Mouse (Mus musculus) erythroid progenitor cell, adult 5-6 weeks (primary cell): ENCODE results near the gene Psen2. TPM values are rescaled to one million over a fixed set of nuclear protein-coding genes. Genes with fewer than 3 reads are reported as not detected.

ENCODE experiments used
- ATAC-seq: replicated peaks from 2 replicates; pipeline ENCODE4 v1.8.0; 2016; ENCODE audit warnings: moderate number of reproducible peaks, mild to moderate bottlenecking, moderate TSS enrichment, inconsistent platforms; ENCODE audit not compliant: poor library complexity, low FRiP score, severe bottlenecking
- total RNA-seq, 2 experiments: library from RNA; stranded (forward) in 1 of 2; stranded (reverse) in 1 of 2; fragments of 150-400 nt in 1 of 2; fragments of 186-747, 209-891 nt in 1 of 2; gene quantifications; 2 replicates each; pipeline versions ENCODE4 v1.2.3 to v1.2.4; 2015 to 2017; ENCODE audit warnings: low replicate concordance in 2 of 2

The Psen2 gene
- total RNA-seq, 2 experiments from 2014 or later, result 4.2 to 5.9 TPM

DNA sequence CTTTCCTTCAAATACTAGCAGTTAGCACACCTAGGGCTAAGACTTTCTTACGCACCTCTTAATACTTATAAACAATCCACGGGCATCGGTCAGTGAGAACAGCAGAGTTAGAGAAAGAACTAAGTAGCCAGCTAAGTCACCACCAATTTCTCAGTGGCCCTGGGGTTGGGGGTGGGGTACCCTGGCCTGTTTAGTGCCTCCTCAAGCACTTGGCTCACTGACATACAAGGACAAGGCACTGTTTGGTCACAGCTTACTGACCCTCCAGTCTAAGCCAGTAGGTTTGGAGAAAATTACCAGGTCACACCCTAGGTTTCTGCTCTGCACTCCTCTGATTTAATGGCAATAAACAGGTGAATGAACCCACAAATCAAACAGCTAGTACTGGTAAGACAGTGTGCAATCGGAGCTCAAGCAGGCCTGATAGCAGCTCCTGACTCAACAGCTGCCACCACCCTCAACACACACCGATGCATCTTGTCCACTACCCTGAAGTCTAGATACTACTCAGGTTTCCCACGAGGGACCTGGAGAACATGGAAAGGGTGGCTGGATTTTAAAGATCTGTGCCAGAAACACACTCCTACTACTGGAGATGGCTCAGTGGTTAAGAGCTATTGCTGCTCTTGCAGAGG lies 79.6 kb downstream of the Psen2 start:
- no peak for ATAC-seq

DNA sequence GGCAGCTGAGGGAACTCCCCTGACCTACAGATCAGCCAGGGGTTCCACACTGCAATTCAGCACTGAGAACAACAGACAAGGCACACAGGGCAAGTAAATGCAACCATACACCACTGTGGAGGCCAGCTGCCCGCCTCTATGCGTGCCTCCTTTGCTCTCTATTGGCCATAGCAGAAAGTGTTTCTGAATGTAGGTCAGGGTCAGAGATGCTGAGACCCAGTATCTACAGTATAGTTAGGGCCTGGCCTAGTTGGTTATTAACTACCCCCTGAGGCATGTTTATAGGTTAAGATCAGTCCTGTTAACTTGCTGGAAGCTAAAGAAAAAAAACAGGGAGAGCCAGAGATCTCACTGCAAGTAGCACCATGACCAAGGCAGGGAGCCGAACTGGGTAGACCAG lies 80.5 kb downstream of the Psen2 start:
- ATAC-seq, result no peak

DNA sequence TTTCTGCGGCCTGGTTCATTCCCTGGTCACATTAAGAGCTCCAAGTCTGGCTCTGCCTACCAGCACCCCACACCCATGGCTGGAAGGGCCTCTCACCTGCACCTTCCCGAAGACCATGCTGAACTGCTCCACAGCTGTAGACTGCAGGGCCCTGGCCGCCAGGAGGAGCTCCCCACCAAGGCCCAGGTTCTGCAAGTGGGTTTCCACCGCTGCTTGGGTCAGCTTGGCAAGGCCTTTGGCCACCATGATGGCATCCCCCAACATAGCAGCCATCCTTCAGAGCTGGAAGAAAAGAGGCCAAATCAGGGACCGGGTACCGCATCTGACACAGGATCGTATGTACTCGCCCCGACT lies 81.3 kb downstream of the Psen2 start:
- ATAC-seq, result no peak

GRCm38 (mm10) chr1:180181304-180181965 lies 81.8 kb downstream of the Psen2 start:
- no peak for ATAC-seq

DNA sequence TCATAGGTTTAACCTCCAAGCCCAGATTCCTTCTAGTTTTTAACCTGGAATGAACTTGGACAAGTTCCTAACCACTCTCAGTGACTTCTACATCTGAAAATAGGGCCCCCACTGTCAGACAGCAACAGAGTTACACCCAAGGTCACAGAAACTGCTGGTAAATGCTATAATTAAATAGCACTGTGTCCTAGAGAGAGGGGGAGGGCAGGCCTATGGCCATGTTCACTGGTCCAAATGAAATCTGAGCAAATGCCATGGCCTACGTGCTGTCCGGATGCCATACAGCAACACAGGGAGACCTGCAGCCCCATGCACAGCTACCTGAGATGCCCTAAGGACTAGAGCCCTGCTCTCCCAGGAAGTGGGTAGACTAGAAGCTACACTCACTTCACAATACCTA lies 83.4 kb downstream of the Psen2 start:
- no peak for ATAC-seq

- ATAC-seq, result no peak
Measured at GRCm38 (mm10) chr1:180179100-180179499, 84.1 kb downstream of the Psen2 start.

GRCm38 (mm10) chr1:180178340-180178739 lies 84.9 kb downstream of the Psen2 start:
- no peak for ATAC-seq

Other genes starting within 250 kb of the Psen2 start
- gene Coq8a, start 63.8 kb downstream of the Psen2 start, total RNA-seq (2015; ENCODE audit: low replicate concordance), result 1.7 TPM in 1 of 2 replicates, not detected in the other
- gene Coq8a, start 63.8 kb downstream of the Psen2 start, total RNA-seq (2017; ENCODE audit: low replicate concordance), result 0.90 TPM in 1 of 2 replicates, not detected in the other
- gene Itpkb, start 67.0 kb upstream of the Psen2 start, total RNA-seq (2015; ENCODE audit: low replicate concordance), result 2.5 and 6.5 TPM in 2 replicates
- gene Itpkb, start 67.0 kb upstream of the Psen2 start, total RNA-seq (2017; ENCODE audit: low replicate concordance), result 1.9 and 2.6 TPM in 2 replicates
- not detected in 2 replicates for gene Stum, start 220.1 kb upstream of the Psen2 start, total RNA-seq (2015; ENCODE audit: low replicate concordance)
- gene Stum, start 220.1 kb upstream of the Psen2 start, total RNA-seq (2017; ENCODE audit: low replicate concordance), result not detected in 2 replicates